Mouse (Mus musculus): ENCODE results near the gene Msmo1.

GRCm38 (mm10) chr8:64762751-64763150, 29.2 kb upstream of the Msmo1 start:
- TF ChIP-seq CTCF (IDR thresholded peaks at IDR 0.05; ENCODE audit: borderline replicate concordance, insufficient read depth, low read length): no peak
- no peak for TF ChIP-seq POLR2A (IDR thresholded peaks at IDR 0.05; ENCODE audit: low read depth, low read length)
